Mouse (Mus musculus) spleen, postnatal 10 days (tissue): ENCODE results near the gene Ndufa12.

Source experiments
- DNase-seq, 2 experiments: peaks; one replicate each; pipeline ENCODE4 v3.0.0; 2021 to 2022; ENCODE audit warnings: low spot score in 2 of 2

Ndufa12 gene

DNA sequence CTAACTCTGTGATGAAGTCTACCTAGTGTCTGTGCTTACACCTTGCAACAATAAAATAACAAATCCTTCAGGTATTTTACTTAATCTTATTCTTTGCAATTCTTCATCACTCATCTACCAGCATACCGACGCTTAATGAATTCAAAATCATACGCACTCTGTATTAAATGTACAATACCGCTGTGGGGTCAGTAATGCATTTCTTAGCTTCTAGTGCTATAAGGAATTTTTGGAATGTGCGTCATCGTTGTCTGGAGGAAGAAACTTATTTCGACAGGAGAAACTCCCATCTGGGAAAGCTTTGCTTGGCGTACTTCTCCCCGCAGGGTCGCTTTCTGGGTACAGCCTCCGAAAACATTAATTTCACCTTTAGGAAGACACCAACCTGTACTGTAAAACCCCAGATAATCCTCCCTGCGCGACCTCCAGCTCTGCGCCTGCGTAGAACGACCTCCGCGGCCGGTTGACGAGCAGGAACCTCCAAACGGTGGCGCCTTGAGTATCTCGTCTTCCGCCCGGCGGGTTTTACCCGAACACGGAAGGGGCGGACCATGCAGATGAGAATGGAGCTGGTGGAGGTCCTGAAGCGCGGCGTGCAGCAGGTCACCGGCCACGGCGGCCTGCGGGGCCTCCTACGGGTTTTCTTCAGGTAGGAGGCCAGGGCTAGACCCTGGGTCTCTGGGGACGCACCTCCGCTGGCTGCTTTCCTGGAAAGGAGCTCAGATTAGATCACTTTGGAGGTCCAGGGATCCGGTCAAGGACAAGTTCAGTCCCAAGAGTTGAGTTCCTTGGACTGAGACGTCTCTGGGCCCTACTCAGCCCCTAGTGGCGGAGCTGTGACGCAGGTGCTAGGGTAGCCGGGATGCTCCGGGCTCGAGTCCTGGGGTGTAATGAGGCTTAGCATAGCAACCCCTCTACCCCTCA, at the start of gene Ndufa12:
Gene Ndufa12 (plus strand): TSS at position 239 of the 924 bp plus-strand sequence.
- peak; percentile 92 to 94 for DNase-seq

GRCm38 (mm10) chr10:94151488-94151887, 47.0 kb upstream of the Ndufa12 start:
- no peak for DNase-seq

DNA sequence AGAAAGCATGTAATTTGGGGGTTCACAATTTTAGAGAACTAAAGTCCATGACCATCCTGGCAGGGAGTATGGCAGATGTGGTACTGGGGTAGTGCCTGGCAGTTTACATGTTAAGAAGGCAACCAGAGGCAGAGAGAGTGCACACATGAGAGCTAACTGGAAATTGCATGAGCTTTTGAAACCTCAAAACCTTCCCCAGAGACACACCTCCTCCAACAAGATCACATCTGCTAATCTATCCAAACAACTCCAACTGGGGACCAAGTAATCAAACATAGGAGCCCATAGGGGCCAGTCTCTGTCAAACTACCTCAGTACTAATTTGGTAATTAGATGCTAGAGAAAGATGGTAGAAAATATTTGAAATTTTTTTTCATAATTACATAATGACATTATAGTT, 44.7 kb upstream of the Ndufa12 start:
- no peak for DNase-seq

GRCm38 (mm10) chr10:94158962-94159361, 39.6 kb upstream of the Ndufa12 start:
- DNase-seq = no peak

DNA sequence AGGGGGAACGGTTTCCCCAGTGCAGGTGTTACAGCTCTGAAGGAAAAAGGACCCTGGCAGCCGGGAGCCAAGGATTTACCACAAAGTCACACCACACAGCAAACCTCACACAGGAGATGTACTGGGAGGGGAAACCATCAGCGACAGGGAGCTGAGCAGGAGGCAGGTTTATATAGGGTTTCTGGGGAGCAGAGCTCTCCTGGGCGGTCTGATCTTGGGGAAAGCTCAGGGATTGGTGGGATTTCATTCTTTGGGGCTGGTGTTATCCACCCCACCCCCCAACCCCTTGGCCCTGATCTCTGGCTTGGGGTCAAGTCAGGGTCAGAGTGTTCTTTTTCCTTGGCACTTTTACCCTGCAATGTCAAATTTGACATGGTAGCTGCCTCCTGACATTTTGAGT, 39.1 kb upstream of the Ndufa12 start:
- DNase-seq = no peak

DNA sequence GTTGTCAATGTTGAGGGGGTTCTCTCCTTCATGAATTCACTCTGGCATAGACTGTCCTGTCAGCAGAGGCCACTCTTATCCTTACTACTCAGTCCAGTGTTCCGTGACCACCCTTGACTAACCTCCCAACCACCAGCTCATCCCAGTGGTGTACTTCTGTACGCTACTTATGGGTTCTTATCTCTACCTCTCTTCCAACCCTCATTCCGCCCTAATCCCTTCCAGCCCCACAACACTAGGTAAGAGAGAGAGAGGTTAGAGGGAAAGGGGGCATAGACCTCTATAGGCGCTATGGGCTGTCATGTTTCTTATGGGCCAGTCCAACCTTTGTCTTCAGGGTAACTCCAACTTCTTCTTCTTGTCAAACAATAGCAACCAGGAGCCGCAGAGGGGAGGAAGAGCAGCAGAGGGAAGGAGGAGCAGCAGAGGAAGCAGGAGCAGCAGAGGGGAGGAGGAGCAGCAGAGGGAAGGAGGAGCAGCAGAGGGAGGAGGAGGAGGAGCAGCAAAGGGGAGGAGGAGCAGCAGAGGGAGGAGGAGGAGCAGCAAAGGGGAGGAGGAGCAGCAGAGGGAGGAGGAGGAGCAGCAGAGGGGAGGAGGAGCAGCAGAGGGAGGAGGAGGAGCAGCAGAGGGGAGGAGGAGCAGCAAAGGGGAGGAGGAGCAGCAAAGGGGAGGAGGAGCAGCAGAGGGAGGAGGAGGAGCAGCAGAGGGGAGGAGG, 37.3 kb upstream of the Ndufa12 start:
- DNase-seq = no peak

GRCm38 (mm10) chr10:94162031-94162430, 36.5 kb upstream of the Ndufa12 start:
- no peak for DNase-seq

DNA sequence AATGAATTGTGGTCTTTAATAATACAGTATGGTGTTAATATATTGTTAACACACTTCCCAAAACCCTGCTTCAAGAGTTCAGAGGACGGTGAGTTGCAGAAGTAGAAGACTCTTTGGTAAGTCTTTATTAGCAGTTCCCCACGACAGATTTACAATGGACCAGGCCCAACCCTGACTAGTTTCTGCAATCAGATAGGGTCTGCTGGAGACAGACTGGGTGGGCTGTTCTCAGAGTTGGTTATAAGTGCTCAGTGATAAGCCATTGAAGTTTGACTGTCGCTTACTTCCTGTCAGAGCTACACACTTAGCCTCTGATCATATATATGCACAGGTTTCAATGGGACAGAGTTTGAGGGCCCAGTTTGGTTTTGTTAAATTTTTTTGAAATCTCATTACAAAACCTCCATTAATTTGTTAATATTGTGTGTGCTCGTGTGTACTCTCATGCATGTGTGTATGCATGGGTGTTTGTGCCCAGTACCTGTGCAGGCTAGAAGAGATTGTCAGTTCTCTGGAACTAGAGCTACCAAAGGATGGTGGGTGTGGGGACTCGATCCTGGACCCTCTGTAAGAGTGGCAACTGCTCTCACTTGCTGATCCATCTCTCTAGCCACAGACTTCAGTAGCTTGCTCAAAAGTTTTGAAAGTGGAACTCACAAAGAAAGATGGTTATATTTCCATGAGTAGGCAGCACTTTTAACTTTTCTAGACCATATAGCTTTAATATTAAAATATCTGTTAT, 34.2 kb upstream of the Ndufa12 start:
- DNase-seq = no peak

DNA sequence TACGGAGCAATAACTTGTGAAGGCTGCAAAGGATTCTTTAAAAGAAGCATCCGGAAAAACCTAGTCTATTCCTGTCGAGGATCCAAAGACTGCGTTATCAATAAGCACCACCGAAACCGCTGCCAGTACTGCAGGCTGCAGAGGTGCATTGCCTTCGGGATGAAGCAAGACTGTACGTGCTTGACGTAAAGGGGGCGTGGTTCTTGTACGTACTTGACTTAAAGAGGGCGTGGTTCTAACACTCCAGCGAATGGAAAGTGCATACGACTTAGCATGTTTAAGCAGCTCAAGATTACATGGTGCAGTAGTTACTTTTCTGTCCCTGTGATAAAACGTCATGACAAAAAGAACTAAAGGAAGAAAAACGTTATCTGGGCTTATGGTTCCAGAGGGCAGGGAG, 33.1 kb upstream of the Ndufa12 start:
- no peak for DNase-seq

DNA sequence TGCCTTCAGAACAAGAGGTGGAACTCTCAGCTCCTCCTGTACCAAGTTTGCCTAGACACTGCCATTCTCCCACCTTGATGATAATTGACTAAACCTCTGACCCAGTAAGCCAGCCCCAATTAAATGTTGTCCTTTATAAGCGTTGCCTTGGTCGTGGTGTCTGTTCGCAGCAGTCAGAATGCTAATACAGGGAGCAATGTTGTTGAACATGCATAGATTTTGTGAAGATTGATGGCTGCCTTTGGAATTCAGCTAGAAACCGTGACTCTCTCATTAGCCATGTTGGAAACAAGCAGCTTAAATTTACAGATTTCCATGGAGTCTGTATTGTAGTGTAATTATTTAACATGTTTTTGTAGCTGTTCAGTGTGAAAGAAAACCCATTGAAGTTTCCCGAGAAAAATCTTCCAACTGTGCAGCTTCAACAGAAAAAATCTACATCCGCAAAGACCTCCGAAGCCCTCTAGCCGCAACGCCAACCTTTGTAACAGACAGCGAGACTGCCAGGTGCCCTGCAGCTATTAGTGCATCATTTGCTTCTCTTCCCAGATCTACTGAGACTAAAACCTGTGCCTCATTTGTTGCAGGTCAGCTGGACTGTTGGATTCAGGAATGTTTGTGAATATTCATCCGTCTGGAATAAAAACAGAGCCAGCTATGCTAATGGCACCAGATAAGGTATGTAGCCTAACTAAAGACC, 31.3 kb upstream of the Ndufa12 start:
- DNase-seq = no peak

- no peak for DNase-seq
These were observed 26.9 kb upstream of the Ndufa12 start for GRCm38 (mm10) chr10:94171440-94172130.

- no peak for DNase-seq
These were observed 26.4 kb upstream of the Ndufa12 start for GRCm38 (mm10) chr10:94172137-94172536.

DNA sequence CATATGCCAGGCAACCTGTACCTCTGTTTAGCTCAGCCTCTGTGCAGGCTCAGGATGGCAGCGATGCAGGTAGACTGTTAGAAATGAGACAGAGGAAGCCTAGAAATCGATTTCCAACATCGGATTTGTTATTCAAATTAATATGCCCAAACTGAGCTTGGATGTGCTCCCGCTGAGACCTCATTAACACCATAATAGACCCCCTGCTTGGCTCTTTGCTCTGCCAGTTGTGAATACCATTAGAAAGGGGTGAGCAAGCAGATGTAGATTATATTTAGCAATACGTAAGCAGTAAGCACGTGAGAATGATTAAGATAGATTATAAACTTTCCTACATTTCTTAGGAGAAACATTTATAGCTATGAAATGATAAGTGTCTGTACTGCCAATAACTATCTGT, 25.8 kb upstream of the Ndufa12 start:
- DNase-seq = no peak

GRCm38 (mm10) chr10:94174652-94175051, 23.9 kb upstream of the Ndufa12 start:
- DNase-seq = no peak

DNA sequence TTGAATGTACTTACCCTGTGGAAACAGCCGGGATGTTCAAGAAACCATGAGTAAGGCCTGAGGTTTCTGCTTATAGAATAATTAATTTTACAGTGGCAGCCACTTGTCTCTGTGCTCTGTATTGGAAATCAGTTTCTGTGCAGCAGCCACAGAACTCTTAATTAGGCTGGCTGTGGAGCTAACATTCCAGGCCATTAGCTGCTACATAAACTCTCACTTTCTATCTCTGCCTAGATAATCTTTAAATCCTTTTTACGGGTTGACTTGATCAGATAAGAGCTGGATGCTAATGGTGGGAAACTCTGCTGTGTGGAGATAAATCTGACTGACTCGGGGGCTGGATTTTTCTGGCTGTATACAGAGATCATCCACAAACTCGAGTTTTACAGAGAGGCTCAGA, 15.3 kb upstream of the Ndufa12 start:
- DNase-seq = no peak

GRCm38 (mm10) chr10:94204973-94205372, 6.5 kb downstream of the Ndufa12 start:
- DNase-seq = no peak

- DNase-seq = no peak
These were observed 12.4 kb downstream of the Ndufa12 start for GRCm38 (mm10) chr10:94210718-94211618.

- no peak for DNase-seq
These were observed 13.2 kb downstream of the Ndufa12 start for GRCm38 (mm10) chr10:94211725-94212124.

- DNase-seq = no peak
These were observed 26.7 kb downstream of the Ndufa12 start for GRCm38 (mm10) chr10:94225026-94225750.
